Mouse (Mus musculus): ENCODE data around the gene Avil. TPM values are rescaled to one million over a fixed set of nuclear protein-coding genes. Genes with fewer than 3 reads are reported as not detected.

The Avil gene
- total RNA-seq, 2 experiments from 2014 or later, result 0.32 to 0.87 TPM

DNA sequence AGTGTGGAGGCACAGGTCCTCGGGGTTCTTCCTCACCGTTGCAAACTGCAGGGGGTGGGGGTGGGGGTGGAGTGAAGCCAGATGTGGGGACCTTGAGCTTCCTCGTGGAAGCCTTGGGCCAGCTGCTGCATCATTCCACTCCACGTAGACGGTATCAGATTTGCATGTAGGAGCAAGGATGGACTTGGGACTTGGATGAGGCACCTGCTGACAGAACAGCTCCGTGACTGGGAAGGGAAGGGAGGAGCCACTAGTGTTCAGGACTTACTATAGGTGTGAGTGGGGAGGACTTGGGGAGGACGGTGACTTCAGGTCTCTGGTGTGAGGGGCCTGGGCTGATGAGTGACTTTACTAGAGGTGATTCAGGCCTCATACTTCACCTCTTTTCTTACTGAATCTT, 27.5 kb upstream of the Avil start:
- TF ChIP-seq CTCF (conservative IDR thresholded peaks at IDR 0.05), result no peak
- H3K4me3 ChIP-seq, result no peak overlapping the region
- no peak for DNase-seq (ENCODE audit: low spot score in 2 of 2)
- no peak overlapping the region for H3K27ac ChIP-seq

DNA sequence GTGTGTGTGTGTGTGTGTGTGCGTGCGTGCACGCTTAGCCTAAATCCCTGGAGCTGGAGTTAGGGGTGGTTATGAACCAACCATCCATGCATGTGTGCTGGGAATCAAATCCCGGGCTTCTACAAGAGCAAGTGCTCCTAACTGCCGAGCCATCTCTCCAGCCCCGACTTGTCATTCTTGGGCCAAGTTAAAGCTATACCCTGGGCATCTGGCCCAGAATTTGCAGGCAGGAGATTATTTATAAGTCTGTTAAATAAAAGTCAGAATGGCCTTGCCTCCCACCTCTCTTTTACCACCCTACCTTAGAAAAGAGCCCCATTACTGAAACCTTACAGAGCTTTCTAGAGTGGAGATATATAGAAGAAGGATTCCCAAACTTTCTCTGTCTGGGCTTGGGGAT, 24.8 kb upstream of the Avil start:
- Histone ChIP-seq H3K4me3 (no peak overlapping the region), H3K27ac (no peak overlapping the region)
- no peak for DNase-seq (ENCODE audit: low spot score in 2 of 2)
- no peak for TF ChIP-seq CTCF (conservative IDR thresholded peaks at IDR 0.05)

DNA sequence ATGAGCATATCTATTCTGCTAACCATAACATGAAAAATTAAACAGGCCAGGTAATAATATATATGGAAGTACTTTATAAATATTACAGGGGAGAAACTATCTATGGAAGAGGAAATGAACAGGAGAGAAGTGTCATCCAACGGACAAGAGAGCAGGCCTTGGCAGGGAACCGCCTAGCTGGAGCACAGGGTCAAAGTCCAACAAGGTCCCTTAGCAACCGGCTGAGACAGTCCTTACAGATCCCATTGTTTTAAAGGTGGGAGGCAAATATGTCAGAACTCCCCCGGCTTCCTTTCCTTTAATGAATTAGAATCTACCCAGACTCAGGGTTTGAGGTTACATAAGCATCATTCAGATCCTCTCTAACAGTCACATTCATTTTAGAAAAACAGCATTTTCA, 23.4 kb upstream of the Avil start:
- no peak for TF ChIP-seq CTCF (conservative IDR thresholded peaks at IDR 0.05)
- no peak overlapping the region for H3K4me3 ChIP-seq

DNA sequence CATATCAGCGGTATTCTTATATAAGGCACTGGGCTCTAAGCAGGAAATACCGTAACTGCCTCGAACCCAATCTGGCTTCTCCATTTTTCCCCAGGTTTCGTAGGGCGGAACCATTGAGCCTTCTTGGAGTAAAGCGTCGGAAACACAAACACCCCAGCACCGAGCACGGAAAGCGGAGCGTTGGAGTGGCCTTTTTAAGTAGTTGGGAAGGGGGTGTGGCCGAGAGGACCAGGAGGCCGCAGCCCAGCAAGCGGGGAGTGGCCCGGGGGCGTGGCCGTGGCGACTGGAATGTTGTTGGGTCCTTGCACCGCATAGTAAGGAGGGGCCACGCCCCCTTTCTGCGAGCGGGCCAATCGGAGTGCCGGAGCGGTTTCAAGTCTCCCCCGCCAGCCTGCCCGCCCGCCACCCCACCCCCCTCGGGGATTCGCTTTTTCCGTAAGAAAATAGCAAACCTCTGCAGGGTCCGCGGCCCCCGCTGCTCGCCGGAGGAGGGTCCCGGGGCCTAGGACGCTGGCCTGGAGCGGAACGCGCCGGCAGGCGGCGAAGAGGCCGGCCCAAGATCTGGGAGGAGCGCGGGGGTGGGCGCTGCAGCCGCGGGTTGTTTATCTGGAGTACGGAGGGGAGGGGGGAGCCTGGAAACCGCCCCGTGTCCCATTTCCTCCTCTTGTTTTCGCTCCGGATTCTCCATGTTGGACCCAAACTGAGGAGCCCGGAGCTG, 22.1 kb upstream of the Avil start, which contains the start of gene Ctdsp2:
Ctdsp2 (plus strand) TSS at position 441 of the 718 bp plus-strand sequence.
- Histone ChIP-seq H3K27ac (peak within 1 kb of the TSS; percentile 100), H3K4me3 (peak within 1 kb of the TSS; percentile 93)
- peak; percentile 99 for DNase-seq (ENCODE audit: low spot score in 2 of 2)
- peak; percentile 46 for TF ChIP-seq CTCF (conservative IDR thresholded peaks at IDR 0.05)

More for the DNA sequence above, 23.4 kb upstream of the Avil start:
- peak overlapping the region; percentile 100 for H3K27ac ChIP-seq
- no peak for DNase-seq (ENCODE audit: low spot score in 2 of 2)

DNA sequence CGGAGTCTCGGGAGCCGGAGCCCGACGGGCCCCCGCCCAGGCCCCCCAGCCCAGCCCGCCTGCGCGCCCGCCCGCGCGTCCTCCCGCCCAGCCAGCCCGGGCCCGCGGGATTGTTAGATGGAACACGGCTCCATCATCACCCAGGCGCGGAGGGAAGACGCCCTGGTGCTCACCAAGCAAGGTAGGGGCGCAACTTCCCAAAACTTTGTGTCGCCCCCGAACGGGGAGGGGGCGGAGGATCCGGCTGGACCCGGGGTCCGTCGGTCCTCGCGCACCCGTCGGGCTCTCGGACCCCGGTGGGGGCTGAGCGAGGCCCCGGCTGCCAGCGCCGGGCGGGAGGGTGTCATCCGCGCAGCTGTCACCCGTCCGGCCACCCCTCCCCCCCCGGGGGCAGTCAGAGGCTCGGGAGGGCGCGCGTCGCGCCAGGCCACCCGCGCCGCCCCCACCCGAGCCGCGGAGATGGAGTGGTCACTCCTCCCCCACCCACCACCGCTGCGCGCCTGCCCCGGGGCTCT, 21.3 kb upstream of the Avil start:
- peak overlapping the region; percentile 100 for H3K27ac ChIP-seq
- TF ChIP-seq CTCF (conservative IDR thresholded peaks at IDR 0.05), result no peak
- peak overlapping the region; percentile 93 for H3K4me3 ChIP-seq
- DNase-seq (ENCODE audit: low spot score in 2 of 2), result no peak

DNA sequence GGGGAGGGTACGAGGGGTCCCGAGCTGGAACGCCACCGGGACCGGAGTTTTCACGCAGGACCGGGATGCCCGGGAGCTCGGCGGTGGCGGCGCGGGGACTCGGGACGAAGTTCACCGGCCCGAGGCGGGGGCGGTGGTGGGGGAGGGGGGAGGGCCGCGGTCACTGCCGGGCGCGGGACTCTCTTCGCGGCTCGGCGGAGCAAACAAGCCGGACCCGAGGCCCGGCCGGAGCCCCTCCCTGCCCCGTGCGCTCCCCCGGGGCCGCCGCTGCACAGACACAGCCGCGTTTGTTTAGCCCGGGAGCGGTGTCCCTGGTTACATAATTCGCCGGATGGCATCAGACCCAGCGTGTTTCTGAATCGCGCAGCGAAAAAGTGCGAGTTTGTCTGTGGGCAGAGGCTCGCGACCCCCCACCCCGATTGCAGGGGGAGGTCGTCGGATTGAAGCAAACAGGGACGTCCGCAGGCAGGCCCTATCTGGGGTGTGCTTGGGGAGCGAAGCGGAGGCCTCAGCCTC, 20.8 kb upstream of the Avil start:
- H3K4me3 ChIP-seq, result peak overlapping the region; percentile 93
- peak overlapping the region; percentile 100 for H3K27ac ChIP-seq
- TF ChIP-seq CTCF (conservative IDR thresholded peaks at IDR 0.05), result no peak
- DNase-seq (ENCODE audit: low spot score in 2 of 2), result peak; percentile 42 to 63

DNA sequence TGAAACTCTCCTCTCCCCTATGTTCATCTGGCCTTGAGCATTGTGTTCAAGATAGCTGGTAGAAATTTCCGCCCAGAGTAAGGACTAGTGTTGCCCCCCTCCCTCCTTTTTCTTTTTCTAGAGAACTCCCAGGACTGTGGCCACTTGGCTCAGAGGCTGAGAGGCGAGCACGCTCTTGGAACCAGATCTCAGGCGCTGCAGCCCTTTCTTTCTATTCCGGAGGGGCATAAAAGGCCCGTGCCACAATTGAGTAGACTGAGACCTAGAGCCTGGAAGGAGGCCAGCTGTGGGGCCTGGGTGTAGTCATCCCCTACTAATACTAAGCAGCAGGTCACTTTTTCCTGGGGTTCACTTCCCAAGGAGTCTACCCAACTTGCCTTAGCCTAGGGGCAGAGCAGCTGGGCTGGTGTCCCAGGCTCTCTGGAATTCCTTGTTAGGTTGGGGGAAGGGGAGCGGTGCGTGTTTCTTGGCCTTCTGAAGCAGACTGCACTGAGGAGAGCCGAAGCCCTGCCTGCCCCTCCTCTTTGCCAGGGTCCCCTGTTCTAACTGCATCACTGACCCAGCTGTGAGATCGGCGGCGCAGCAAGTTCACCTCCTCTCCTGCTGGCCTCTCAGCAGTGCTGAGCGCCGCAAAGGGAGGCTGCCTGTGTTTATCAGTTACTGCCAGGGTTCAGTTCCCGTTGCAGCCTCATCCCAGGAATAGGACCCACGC, 20.1 kb upstream of the Avil start:
- no peak for TF ChIP-seq CTCF (conservative IDR thresholded peaks at IDR 0.05)
- H3K27ac ChIP-seq, result peak overlapping the region; percentile 100
- peak in 1 of 2 experiments; percentile 56 for DNase-seq (ENCODE audit: low spot score in 2 of 2)
- H3K4me3 ChIP-seq, result peak overlapping the region; percentile 93

DNA sequence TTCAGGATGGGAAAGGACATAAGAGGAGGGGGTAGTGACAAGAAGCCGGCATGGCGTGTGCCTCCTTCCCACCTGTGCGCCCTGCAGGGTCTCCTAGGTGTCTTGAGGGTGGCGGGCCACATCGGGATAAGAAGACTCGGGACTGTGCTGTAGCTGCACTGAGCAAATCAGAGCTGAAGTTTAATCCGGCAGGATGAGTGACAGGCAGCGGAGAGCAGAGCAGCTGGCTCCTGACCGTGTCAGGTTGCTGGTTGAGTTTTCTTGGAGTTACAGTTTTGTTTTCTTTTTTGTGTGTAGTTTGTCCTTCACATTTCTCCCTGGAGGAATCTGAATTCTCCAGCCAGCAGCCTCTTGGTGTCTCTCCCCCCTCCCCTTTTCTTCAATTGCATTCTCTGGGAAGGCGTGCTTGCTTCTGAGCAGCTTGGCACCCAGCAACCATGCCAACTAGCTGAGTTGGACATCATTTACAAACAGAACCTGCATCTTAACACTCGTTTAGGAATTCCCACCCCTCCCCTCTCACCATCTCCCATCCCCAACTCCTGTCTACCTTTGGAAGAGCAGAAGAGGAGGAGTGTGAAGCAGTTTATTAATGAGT, 19.5 kb upstream of the Avil start:
- Histone ChIP-seq H3K4me3 (peak overlapping the region; percentile 93), H3K27ac (peak overlapping the region; percentile 100)
- TF ChIP-seq CTCF (conservative IDR thresholded peaks at IDR 0.05), result no peak
- DNase-seq (ENCODE audit: low spot score in 2 of 2), result no peak

DNA sequence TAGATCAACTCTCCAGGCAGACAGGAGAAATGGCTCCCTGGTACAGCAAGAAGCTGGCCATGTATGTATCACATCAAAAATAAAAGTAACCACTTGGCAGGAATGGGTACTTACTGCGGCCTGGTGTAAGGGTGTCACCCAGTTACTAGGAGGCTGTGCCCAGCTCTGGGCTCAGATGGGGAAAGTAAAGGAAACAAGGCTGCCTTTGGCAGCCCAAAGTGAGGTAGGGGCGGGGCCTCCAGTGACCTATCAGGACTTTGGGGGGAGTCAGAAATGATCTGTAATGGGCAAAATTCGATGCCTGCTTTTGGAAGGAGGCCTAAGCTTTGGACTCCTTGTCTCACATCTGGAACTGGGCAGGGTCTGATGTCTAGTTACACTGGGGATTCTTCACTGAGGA, 18.8 kb upstream of the Avil start:
- Histone ChIP-seq H3K27ac (peak overlapping the region; percentile 100), H3K4me3 (peak overlapping the region; percentile 93)
- no peak for DNase-seq (ENCODE audit: low spot score in 2 of 2)
- TF ChIP-seq CTCF (conservative IDR thresholded peaks at IDR 0.05), result no peak

DNA sequence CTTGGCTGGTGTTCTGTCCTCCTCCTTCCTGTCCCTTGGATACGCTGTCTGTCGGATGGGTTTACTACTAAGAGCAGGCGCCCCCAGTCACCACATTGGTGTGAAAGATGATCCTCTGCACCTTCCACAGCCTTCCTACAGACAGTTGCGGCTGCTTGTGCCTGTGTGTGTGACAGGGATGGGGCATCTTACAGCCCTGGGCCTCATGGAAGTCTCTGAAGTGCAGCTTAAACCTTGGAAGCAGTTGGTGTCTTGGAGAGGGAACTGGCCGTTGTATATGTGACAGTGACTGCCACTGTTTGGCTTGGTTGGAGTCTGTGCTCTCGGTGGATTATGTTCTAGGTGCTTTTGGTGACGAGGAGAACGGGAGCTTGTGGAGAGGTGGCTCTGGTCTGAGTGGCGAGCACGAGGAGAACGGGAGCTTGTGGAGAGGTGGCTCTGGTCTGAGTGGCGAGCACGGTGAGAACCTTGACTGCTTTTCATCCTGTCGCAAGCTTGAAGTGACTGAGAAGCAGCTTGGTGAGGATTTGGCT, 17.2 kb upstream of the Avil start:
- TF ChIP-seq CTCF (conservative IDR thresholded peaks at IDR 0.05), result no peak
- H3K4me3 ChIP-seq, result peak overlapping the region; percentile 93
- H3K27ac ChIP-seq, result peak overlapping the region; percentile 100
- no peak for DNase-seq (ENCODE audit: low spot score in 2 of 2)

DNA sequence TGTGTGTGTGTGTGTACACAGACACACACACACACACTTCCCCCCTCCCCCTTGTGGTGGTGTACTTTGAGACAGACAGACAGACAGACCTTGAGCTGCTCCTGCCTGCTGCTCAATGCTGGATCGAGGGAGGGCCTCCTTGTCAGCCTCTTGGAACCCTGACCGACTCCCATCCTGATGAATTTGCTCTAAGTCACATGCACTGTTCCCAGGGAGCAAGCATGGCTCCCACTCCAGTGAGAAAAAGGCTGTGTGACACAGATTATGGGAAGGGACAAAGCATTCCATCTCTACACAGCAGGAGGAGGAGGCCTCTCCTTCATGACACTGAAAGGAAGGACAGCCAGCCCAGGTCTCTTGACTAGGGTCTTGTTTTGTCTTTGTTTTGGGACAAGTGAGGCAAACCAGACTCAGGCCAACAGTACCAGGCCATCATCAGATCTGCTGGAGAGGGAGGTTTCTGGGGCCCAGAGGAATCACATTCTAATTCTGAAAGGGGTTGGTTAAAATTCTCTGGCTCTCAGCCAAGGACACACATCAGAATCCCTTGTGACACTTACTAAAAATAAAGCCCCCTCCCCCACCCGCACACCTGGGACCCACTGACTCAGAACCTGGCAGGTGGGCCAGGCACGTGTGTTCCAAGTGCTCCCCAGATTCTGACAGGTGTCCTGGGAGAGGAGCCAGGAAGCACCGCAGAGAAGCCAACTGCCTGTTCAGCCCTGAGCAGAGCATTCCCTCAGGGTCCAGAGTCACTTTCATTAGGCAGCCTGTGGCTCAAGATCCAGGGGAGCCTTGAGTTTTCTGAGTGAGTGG, 16.1 kb upstream of the Avil start:
- peak overlapping the region; percentile 93 for H3K4me3 ChIP-seq
- H3K27ac ChIP-seq, result peak overlapping the region; percentile 100
- no peak for DNase-seq (ENCODE audit: low spot score in 2 of 2)
- TF ChIP-seq CTCF (conservative IDR thresholded peaks at IDR 0.05), result no peak

DNA sequence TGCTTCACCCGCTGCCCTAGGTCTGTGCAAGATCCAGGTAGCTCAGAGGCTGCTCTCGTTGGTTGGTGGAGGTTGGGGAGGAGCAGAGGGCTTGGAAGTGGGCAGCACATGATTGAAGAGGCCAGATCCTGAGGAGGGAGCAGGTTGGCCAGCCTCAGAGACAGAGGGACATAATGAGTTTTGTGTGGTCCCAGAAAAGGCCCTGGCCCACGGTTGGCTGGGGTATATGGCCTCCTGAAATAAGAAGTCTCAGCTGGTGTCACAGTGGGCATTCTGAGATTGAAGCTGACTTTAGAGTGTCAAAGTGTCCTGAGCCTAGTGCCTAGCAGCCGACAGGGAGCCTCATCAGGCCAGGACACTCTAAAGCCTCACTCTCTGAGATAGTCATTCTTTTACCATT, 15.4 kb upstream of the Avil start:
- Histone ChIP-seq H3K4me3 (peak overlapping the region; percentile 93; the same call in 1 of the 2 replicates), H3K27ac (peak overlapping the region; percentile 100; the same call in 1 of the 2 replicates)
- TF ChIP-seq CTCF (conservative IDR thresholded peaks at IDR 0.05), result no peak
- DNase-seq (ENCODE audit: low spot score in 2 of 2), result no peak

All from layer of hippocampus, adult 2 months (tissue).